Mouse (Mus musculus) limb, embryonic 11.5 days (tissue): ENCODE data around the gene Evi5. TPM values are rescaled to one million over a fixed set of nuclear protein-coding genes. Genes with fewer than 3 reads are reported as not detected.

ENCODE experiments used
- ATAC-seq: fragments of 200-750 bp; cut with Nextera tagmentation; 2 replicates; pipeline ENCODE4 v1.8.0; 2017; ENCODE audit warnings: low read depth; ENCODE audit not compliant: insufficient number of reproducible peaks, low FRiP score, low TSS enrichment
- DNase-seq: peaks from one replicate; pipeline ENCODE4 v3.0.0-alpha.2; 2015; ENCODE audit warnings: low spot score
- H3K27ac ChIP-seq: fragments of 300-500 bp; sonication (generic); replicated peaks from 2 replicates; pipeline ENCODE4 v1.5.1; 2014; ENCODE audit warnings: low read depth, mild to moderate bottlenecking, low read length
- H3K27me3 ChIP-seq: fragments of 300-500 bp; sonication (generic); 2 replicates; pipeline ENCODE4 v1.6.1; 2014; ENCODE audit warnings: mild to moderate bottlenecking, low read length, mixed read lengths; ENCODE audit not compliant: control insufficient read depth, insufficient read depth
- H3K36me3 ChIP-seq: fragments of 300-500 bp; sonication (generic); 2 replicates; pipeline ENCODE4 v1.6.1; 2014; ENCODE audit warnings: mild to moderate bottlenecking, low read length, moderate library complexity, mixed read lengths; ENCODE audit not compliant: control insufficient read depth, insufficient read depth
- H3K4me1 ChIP-seq: fragments of 300-500 bp; sonication (generic); 2 replicates; pipeline ENCODE4 v1.6.1; 2014; ENCODE audit warnings: low read length, mixed read lengths; ENCODE audit not compliant: control insufficient read depth, insufficient read depth
- H3K4me2 ChIP-seq: fragments of 300-500 bp; sonication (generic); 2 replicates; pipeline ENCODE4 v1.6.1; 2014; ENCODE audit warnings: low read depth, mild to moderate bottlenecking, moderate library complexity; ENCODE audit not compliant: severe bottlenecking
- H3K4me3 ChIP-seq: fragments of 300-500 bp; sonication (generic); 2 replicates; pipeline ENCODE4 v1.5.1; 2014; ENCODE audit warnings: low read depth, low read length
- H3K9ac ChIP-seq: fragments of 300-500 bp; sonication (generic); 2 replicates; pipeline ENCODE4 v1.6.1; 2014; ENCODE audit warnings: mild to moderate bottlenecking, low read length
- H3K9me3 ChIP-seq: fragments of 300-500 bp; sonication (generic); 2 replicates; pipeline ENCODE4 v1.6.1; 2016; ENCODE audit warnings: low read length; ENCODE audit not compliant: control insufficient read depth
- WGBS: fragments of 180-500 bp; shearing (Covaris S2); extraction: QIAGEN DNeasy Blood & Tissue Kit; methylation state at CpG from one replicate; pipeline ENCODE4 v1.1.7; 2014; 5-methylcytosine and 5-hydroxymethylcytosine counted together
- polyA plus RNA-seq: library from polyadenylated mRNA; unstranded; fragments of >200 nt; fragmentation: Nextera tagmentation; extraction: Ambion mirVana; gene quantifications from 2 replicates; pipeline ENCODE4 v1.2.1, GENCODE M21; 2014

Gene Evi5
- polyA plus RNA-seq, 1 experiment from 2014 or later = 66.9 TPM

DNA sequence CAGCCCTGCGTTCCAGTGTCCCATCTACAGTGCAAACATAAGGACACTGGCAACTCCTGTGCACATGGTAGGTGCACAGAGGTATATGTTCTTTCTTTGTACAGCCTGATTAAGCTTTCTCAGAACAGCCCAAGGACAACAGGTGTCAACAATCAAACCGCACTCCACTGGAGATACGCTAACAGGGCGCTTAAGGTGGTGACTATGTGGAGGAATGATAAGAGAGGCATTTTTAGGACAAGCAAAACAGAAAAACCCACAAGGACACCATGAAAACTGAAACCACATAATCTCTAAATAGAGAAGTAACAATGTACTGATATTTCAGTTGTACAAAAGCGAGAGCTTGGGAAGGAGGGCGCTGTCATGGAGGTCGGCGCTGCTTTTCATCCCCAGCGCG, 174.0 kb downstream of the Evi5 start:
- no peaks in the 10 kb centered on the region for H3K9me3 ChIP-seq
- H3K9ac ChIP-seq = no peak overlapping the region
- no peaks in the 10 kb centered on the region for H3K36me3 ChIP-seq
- H3K4me2 ChIP-seq = no peak overlapping the region
- no peaks in the 10 kb centered on the region for H3K27me3 ChIP-seq
- no peak overlapping the region for H3K27ac ChIP-seq
- 94% methylated on average over 10 of the region's 10 CpGs for WGBS
- no peak for ATAC-seq
- DNase-seq = no peak
- no peaks in the 10 kb centered on the region for H3K4me1 ChIP-seq
- H3K4me3 ChIP-seq = no peak overlapping the region

DNA sequence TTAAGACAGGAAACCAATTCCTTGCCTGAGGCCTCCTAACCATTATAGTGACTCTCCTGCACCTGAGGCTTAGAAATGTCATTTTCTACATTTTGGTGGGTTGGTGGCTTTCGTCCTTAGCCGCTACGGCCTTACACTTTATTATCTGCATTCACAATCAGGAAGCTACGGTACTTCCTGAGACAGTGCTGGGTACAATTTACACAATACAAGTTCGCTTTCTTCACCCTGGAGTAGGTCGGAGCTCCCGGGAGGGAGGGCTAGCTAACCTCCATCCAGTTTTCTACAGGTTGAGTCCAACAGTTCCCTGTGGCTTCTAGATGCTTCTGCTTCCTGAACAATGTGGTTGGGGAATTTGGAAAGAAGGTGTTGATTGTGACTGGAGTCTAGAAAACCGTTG, 176.0 kb downstream of the Evi5 start:
- Histone ChIP-seq H3K9ac (no peak overlapping the region), H3K9me3 (no peaks in the 10 kb centered on the region), H3K4me1 (no peaks in the 10 kb centered on the region), H3K4me3 (no peak overlapping the region), H3K27ac (no peak overlapping the region), H3K27me3 (no peaks in the 10 kb centered on the region), H3K36me3 (no peaks in the 10 kb centered on the region), H3K4me2 (no peak overlapping the region)
- WGBS = 82% methylated on average over 8 of the region's 8 CpGs
- DNase-seq (no peak), ATAC-seq (no peak)

DNA sequence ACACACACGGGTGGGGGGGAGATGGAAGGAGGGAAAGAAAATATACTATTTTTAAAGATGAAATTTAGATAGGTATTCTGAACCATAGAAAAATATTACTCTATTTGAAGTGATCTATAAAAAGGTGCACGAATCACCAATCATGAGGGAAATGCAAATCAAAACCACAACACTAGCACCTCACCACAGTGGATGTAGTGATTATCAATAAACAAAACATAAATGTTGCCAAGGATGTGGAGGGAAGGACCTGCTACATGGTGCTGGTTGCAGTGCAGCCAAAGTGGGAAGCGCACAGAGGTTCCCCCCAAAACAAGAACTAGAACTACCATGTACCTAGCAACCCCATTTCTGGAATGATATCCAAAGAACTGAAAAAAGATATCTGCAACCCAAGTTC, 179.9 kb downstream of the Evi5 start:
- H3K4me1 ChIP-seq = no peaks in the 10 kb centered on the region

More for the DNA sequence above, 179.9 kb downstream of the Evi5 start:
- ATAC-seq (no peak), DNase-seq (no peak)
- Histone ChIP-seq H3K9ac (no peak overlapping the region), H3K9me3 (no peaks in the 10 kb centered on the region), H3K4me3 (no peak overlapping the region), H3K27ac (no peak overlapping the region), H3K4me2 (no peak overlapping the region), H3K36me3 (no peaks in the 10 kb centered on the region), H3K27me3 (no peaks in the 10 kb centered on the region)
- WGBS = 89% methylated on average over 3 of the region's 3 CpGs

Other genes with a start within 250 kb of the Evi5 start
- 0.13 TPM in 1 of 2 replicates, not detected in the other for gene Gfi1, start 149.1 kb downstream of the Evi5 start, polyA plus RNA-seq
- gene Ube2d2b, start 45.0 kb downstream of the Evi5 start, polyA plus RNA-seq = 0.14 and 0.23 TPM in 2 replicates
- 91.0 and 95.9 TPM in 2 replicates for gene Rpl5, start 25.4 kb upstream of the Evi5 start, polyA plus RNA-seq
- 17.6 and 18.8 TPM in 2 replicates for gene Fam69a, start 112.0 kb upstream of the Evi5 start, polyA plus RNA-seq
- gene Mtf2, start 190.6 kb upstream of the Evi5 start, polyA plus RNA-seq = 170 and 172 TPM in 2 replicates